Comparison of ENCODE assay signal across 13 mouse cellular contexts in the genomic region with DNA sequence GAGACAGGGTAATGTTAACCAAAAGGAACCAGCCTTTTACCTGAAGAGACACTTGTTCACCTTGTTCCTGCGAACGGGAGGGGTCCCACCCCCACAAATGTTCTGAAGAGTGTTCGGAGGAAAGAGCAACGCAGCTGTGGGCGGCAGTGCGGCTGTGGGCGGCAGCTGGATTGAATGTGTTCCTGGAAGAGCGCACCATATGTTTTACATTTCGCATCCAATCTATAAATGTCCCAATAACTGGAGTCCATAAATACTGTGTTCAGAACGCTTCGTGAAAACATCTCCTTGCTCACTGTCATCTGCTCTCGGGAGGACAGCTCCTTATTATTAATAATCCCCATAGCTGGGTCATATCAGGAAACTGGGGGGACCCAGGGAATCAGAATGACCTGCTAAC.
DNase-seq lines count a peak whose midpoint lies in the region; ATAC-seq and TF ChIP-seq lines count a peak whose summit lies in the region.
"Had no signal": no experiment of that assay in that cellular context is flagged by ENCODE, and none has a peak within 500 bp of the region (broad histone marks: within the 10 kb centered on the region; RNA-seq: fewer than 3 reads in every experiment).

No protein-coding gene starts in this region.

- H3K4me1 ChIP-seq in heart, embryonic 15.5 days (replicated peaks) = peaks cover 12% of the 10 kb centered on the region
- H3K4me1 ChIP-seq in midbrain, embryonic 10.5 days = peaks cover 6% of the 10 kb centered on the region; the same call in 1 of the 2 replicates
- H3K4me1 ChIP-seq in kidney, adult 2 months (ENCODE audit: control insufficient read depth, insufficient read depth, low read length) = no peaks in the 10 kb centered on the region

- intact Hi-C loops in heart, postnatal 14 days (cut with DNase I) = loop anchor here (10.0 kb wide), 1 partner anchor 306 kb away; a partner anchor contains a TSS

- H3K9me3 ChIP-seq in heart, embryonic 15.5 days (replicated peaks) = no peaks in the 10 kb centered on the region
- no peaks in the 10 kb centered on the region for H3K9me3 ChIP-seq in midbrain, embryonic 10.5 days (replicated peaks)

- 0 out of 2 replicates have a peak overlapping the region, but pooled peaks have one; percentile 28 for H3K27ac ChIP-seq in heart, embryonic 15.5 days
- no peak overlapping the region for H3K27ac ChIP-seq in midbrain, embryonic 10.5 days (replicated peaks)
- no peak overlapping the region for H3K27ac ChIP-seq in kidney, adult 2 months (ENCODE audit: insufficient read depth, low read depth, low read length)

- ATAC-seq in heart, embryonic 15.5 days (replicated peaks; ENCODE audit: insufficient number of reproducible peaks, insufficient read depth, low FRiP score, low read depth) = no peak

- no peaks in the 10 kb centered on the region for H3K36me3 ChIP-seq in heart, embryonic 15.5 days
- H3K36me3 ChIP-seq in midbrain, embryonic 10.5 days = no peaks in the 10 kb centered on the region
- no peaks in the 10 kb centered on the region for H3K36me3 ChIP-seq in kidney, adult 2 months (ENCODE audit: control insufficient read depth, insufficient read depth, low read length)

- DNase-seq in heart, postnatal 14 days = no peak
- DNase-seq in frontal cortex, postnatal 10 days (ENCODE audit: low spot score in 2 of 2) = peak; percentile 48 to 68
- peak; percentile 78 to 87 for DNase-seq in left cerebral cortex, adult 9 months (ENCODE audit: low spot score in 2 of 2)
- DNase-seq in right cerebral cortex, postnatal 36 days (ENCODE audit: low spot score in 2 of 2) = peak; percentile 85 to 88
- no peak for DNase-seq in spleen, postnatal 14 days (ENCODE audit: low spot score in 2 of 2)
- no peak for DNase-seq in midbrain, embryonic 10.5 days (ENCODE audit: low spot score)
- no peak for DNase-seq in kidney, adult 2 months
- DNase-seq: lung, adult 2 months; thymus, postnatal 14 days had no signal

- no peak overlapping the region for H3K4me2 ChIP-seq in heart, embryonic 15.5 days
- H3K4me2 ChIP-seq: heart, embryonic 11.5 days had no signal

- TF ChIP-seq CTCF in kidney, adult 2 months (conservative IDR thresholded peaks at IDR 0.05; ENCODE audit: insufficient read depth, insufficient read length, low read depth, low read length) = no peak

- no peak overlapping the region for H3K4me3 ChIP-seq in heart, embryonic 15.5 days
- H3K4me3 ChIP-seq in midbrain, embryonic 10.5 days = no peak overlapping the region
- no peak overlapping the region for H3K4me3 ChIP-seq in kidney, adult 2 months (ENCODE audit: insufficient read depth, low read depth, low read length)
- H3K4me3 ChIP-seq: myocyte had no signal

- no peaks in the 10 kb centered on the region for H3K27me3 ChIP-seq in heart, embryonic 15.5 days
- H3K27me3 ChIP-seq in midbrain, embryonic 10.5 days (ENCODE audit: low read depth, poor library complexity, severe bottlenecking) = no peaks in the 10 kb centered on the region
- H3K27me3 ChIP-seq in kidney, adult 2 months (replicated peaks; ENCODE audit: control insufficient read depth, insufficient read depth, low read length) = no peaks in the 10 kb centered on the region
- H3K27me3 ChIP-seq: CH12.LX had no signal

- no peak for TF ChIP-seq POLR2A in kidney, adult 2 months (IDR thresholded peaks at IDR 0.05; ENCODE audit: low read depth, low read length)

- H3K9ac ChIP-seq in heart, embryonic 15.5 days = no peak overlapping the region

- 80% methylated on average over 12 of the region's 12 CpGs for WGBS in heart, embryonic 15.5 days
- WGBS in midbrain, embryonic 10.5 days = 93% methylated on average over 12 of the region's 12 CpGs
- WGBS in kidney, adult 2 months = 83% methylated on average over 12 of the region's 12 CpGs

Comparison
In these comparisons a context has a peak if more than half of its experiments do, and no peak if none do; other contexts are left out.
1. DNase-seq: peak in frontal cortex, postnatal 10 days (2 of 2), left cerebral cortex, adult 9 months (2 of 2) and right cerebral cortex, postnatal 36 days (2 of 2); none in heart, postnatal 14 days (0 of 2), spleen, postnatal 14 days (0 of 2), midbrain, embryonic 10.5 days (single experiment) and kidney, adult 2 months (single experiment).